Mouse (Mus musculus): Measurements from ENCODE around the gene Il6ra. TPM values are rescaled to one million over a fixed set of nuclear protein-coding genes. Genes with fewer than 3 reads are reported as not detected.

Gene Il6ra
- polyA plus RNA-seq (2012; rRNA removed): 2.4 and 2.6 TPM in 2 replicates

- Histone ChIP-seq H3K27ac (ENCODE audit: insufficient read depth, low read length) (peak within 1 kb of the TSS; percentile 54), H3K4me3 (ENCODE audit: insufficient read depth, low read length) (peak within 1 kb of the TSS; percentile 31), H3K4me1 (ENCODE audit: control insufficient read depth, insufficient read depth, low read length) (no peaks in the 10 kb centered on the region)
- no peak for TF ChIP-seq POLR2A (IDR thresholded peaks at IDR 0.05; ENCODE audit: extremely low read depth, insufficient read depth, low read length)
- TF ChIP-seq CTCF (IDR thresholded peaks at IDR 0.05; ENCODE audit: extremely low read depth, insufficient read depth, low read length): no peak
Observed at GRCm38 (mm10) chr3:89912543-89913391, at the start of gene Il6ra. Il6ra (minus strand) TSS chr3:89913196.

- Histone ChIP-seq H3K4me3 (ENCODE audit: insufficient read depth, low read length) (peak overlapping the region; percentile 73), H3K4me1 (ENCODE audit: control insufficient read depth, insufficient read depth, low read length) (peaks cover 6% of the 10 kb centered on the region), H3K27ac (ENCODE audit: insufficient read depth, low read length) (peak overlapping the region; percentile 83)
- TF ChIP-seq POLR2A (IDR thresholded peaks at IDR 0.05; ENCODE audit: extremely low read depth, insufficient read depth, low read length) (no peak), CTCF (IDR thresholded peaks at IDR 0.05; ENCODE audit: extremely low read depth, insufficient read depth, low read length) (no peak)
Observed at GRCm38 (mm10) chr3:89962059-89962750, 49.2 kb upstream of the Il6ra start.

- Histone ChIP-seq H3K27ac (ENCODE audit: insufficient read depth, low read length) (peak overlapping the region; percentile 83; the same call in 1 of the 2 replicates), H3K4me1 (ENCODE audit: control insufficient read depth, insufficient read depth, low read length) (peaks cover 6% of the 10 kb centered on the region), H3K4me3 (ENCODE audit: insufficient read depth, low read length) (peak overlapping the region; percentile 76; the same call in 1 of the 2 replicates)
- no peak for TF ChIP-seq POLR2A (IDR thresholded peaks at IDR 0.05; ENCODE audit: extremely low read depth, insufficient read depth, low read length)
- no peak for TF ChIP-seq CTCF (IDR thresholded peaks at IDR 0.05; ENCODE audit: extremely low read depth, insufficient read depth, low read length)
Observed at GRCm38 (mm10) chr3:89961436-89961835, 48.4 kb upstream of the Il6ra start.

GRCm38 (mm10) chr3:89960469-89960868, 47.5 kb upstream of the Il6ra start:
- H3K4me1 ChIP-seq (ENCODE audit: control insufficient read depth, insufficient read depth, low read length): peaks cover 6% of the 10 kb centered on the region
- TF ChIP-seq POLR2A (IDR thresholded peaks at IDR 0.05; ENCODE audit: extremely low read depth, insufficient read depth, low read length) (peak; percentile 75; the same call in 1 of the 2 replicates), CTCF (IDR thresholded peaks at IDR 0.05; ENCODE audit: extremely low read depth, insufficient read depth, low read length) (no peak)
- H3K4me3 ChIP-seq (ENCODE audit: insufficient read depth, low read length): peak overlapping the region; percentile 76
- H3K27ac ChIP-seq (ENCODE audit: insufficient read depth, low read length): peak overlapping the region; percentile 85

- Histone ChIP-seq H3K4me3 (ENCODE audit: insufficient read depth, low read length) (peak overlapping the region; percentile 76), H3K27ac (ENCODE audit: insufficient read depth, low read length) (peak overlapping the region; percentile 85)
Observed at GRCm38 (mm10) chr3:89959435-89959834, 46.4 kb upstream of the Il6ra start.

GRCm38 (mm10) chr3:89957880-89958279, 44.9 kb upstream of the Il6ra start:
- TF ChIP-seq CTCF (IDR thresholded peaks at IDR 0.05; ENCODE audit: extremely low read depth, insufficient read depth, low read length) (no peak), POLR2A (IDR thresholded peaks at IDR 0.05; ENCODE audit: extremely low read depth, insufficient read depth, low read length) (no peak)

More at GRCm38 (mm10) chr3:89959435-89959834, 46.4 kb upstream of the Il6ra start:
- H3K4me1 ChIP-seq (ENCODE audit: control insufficient read depth, insufficient read depth, low read length): peaks cover 6% of the 10 kb centered on the region
- TF ChIP-seq POLR2A (IDR thresholded peaks at IDR 0.05; ENCODE audit: extremely low read depth, insufficient read depth, low read length) (peak; percentile 63; the same call in 1 of the 2 replicates), CTCF (IDR thresholded peaks at IDR 0.05; ENCODE audit: extremely low read depth, insufficient read depth, low read length) (no peak)

GRCm38 (mm10) chr3:89956177-89956971, 43.4 kb upstream of the Il6ra start:
- Histone ChIP-seq H3K4me3 (ENCODE audit: insufficient read depth, low read length) (no peak overlapping the region), H3K4me1 (ENCODE audit: control insufficient read depth, insufficient read depth, low read length) (peaks cover 4% of the 10 kb centered on the region; the same call in 1 of the 2 replicates), H3K27ac (ENCODE audit: insufficient read depth, low read length) (no peak overlapping the region)
- TF ChIP-seq POLR2A (IDR thresholded peaks at IDR 0.05; ENCODE audit: extremely low read depth, insufficient read depth, low read length): no peak

More at GRCm38 (mm10) chr3:89957880-89958279, 44.9 kb upstream of the Il6ra start:
- Histone ChIP-seq H3K4me3 (ENCODE audit: insufficient read depth, low read length) (no peak overlapping the region; the same call in 1 of the 2 replicates), H3K4me1 (ENCODE audit: control insufficient read depth, insufficient read depth, low read length) (peaks cover 6% of the 10 kb centered on the region), H3K27ac (ENCODE audit: insufficient read depth, low read length) (no peak overlapping the region)

GRCm38 (mm10) chr3:89953420-89953819, 40.4 kb upstream of the Il6ra start:
- no peak overlapping the region for H3K27ac ChIP-seq (ENCODE audit: insufficient read depth, low read length)
- peaks cover 6% of the 10 kb centered on the region for H3K4me1 ChIP-seq (ENCODE audit: control insufficient read depth, insufficient read depth, low read length)
- no peak overlapping the region for H3K4me3 ChIP-seq (ENCODE audit: insufficient read depth, low read length)

GRCm38 (mm10) chr3:89948655-89949054, 35.7 kb upstream of the Il6ra start:
- peaks cover 3% of the 10 kb centered on the region for H3K4me1 ChIP-seq (ENCODE audit: control insufficient read depth, insufficient read depth, low read length)
- H3K4me3 ChIP-seq (ENCODE audit: insufficient read depth, low read length): no peak overlapping the region
- TF ChIP-seq CTCF (IDR thresholded peaks at IDR 0.05; ENCODE audit: extremely low read depth, insufficient read depth, low read length) (no peak), POLR2A (IDR thresholded peaks at IDR 0.05; ENCODE audit: extremely low read depth, insufficient read depth, low read length) (no peak)
- H3K27ac ChIP-seq (ENCODE audit: insufficient read depth, low read length): no peak overlapping the region

More at GRCm38 (mm10) chr3:89953420-89953819, 40.4 kb upstream of the Il6ra start:
- TF ChIP-seq CTCF (IDR thresholded peaks at IDR 0.05; ENCODE audit: extremely low read depth, insufficient read depth, low read length) (peak; percentile 95), POLR2A (IDR thresholded peaks at IDR 0.05; ENCODE audit: extremely low read depth, insufficient read depth, low read length) (no peak)
